Mouse (Mus musculus) kidney, adult 8-10 months (tissue): ENCODE data around the gene Pmfbp1.

Source experiments
- DNase-seq, 2 experiments: peaks; one replicate each; pipeline ENCODE4 v3.0.0; 2022

Pmfbp1 gene

GRCm38 (mm10) chr8:109503566-109503965 is 9.7 kb downstream of the Pmfbp1 start:
- no peak for DNase-seq

GRCm38 (mm10) chr8:109505560-109505959 is 11.7 kb downstream of the Pmfbp1 start:
- DNase-seq = no peak

GRCm38 (mm10) chr8:109524008-109524407 is 30.2 kb downstream of the Pmfbp1 start:
- DNase-seq = no peak

GRCm38 (mm10) chr8:109535140-109535990 is 41.5 kb downstream of the Pmfbp1 start:
- peak in 1 of 2 experiments; percentile 47 for DNase-seq

GRCm38 (mm10) chr8:109536703-109537102 is 42.9 kb downstream of the Pmfbp1 start:
- peak; percentile 54 to 78 for DNase-seq

- DNase-seq = no peak
Observed at GRCm38 (mm10) chr8:109542165-109542564, 48.3 kb downstream of the Pmfbp1 start.

- no peak for DNase-seq
Observed at GRCm38 (mm10) chr8:109542748-109543519, 49.1 kb downstream of the Pmfbp1 start.

- no peak for DNase-seq
Observed at GRCm38 (mm10) chr8:109544049-109544448, 50.2 kb downstream of the Pmfbp1 start.

- DNase-seq = no peak
Observed at GRCm38 (mm10) chr8:109551663-109552062, 57.8 kb downstream of the Pmfbp1 start.

- no peak for DNase-seq
Observed at GRCm38 (mm10) chr8:109563881-109564280, 70.1 kb downstream of the Pmfbp1 start.

- no peak for DNase-seq
Observed at GRCm38 (mm10) chr8:109564766-109565165, 70.9 kb downstream of the Pmfbp1 start.

- DNase-seq = peak; percentile 99
Observed at GRCm38 (mm10) chr8:109565498-109566333, 71.9 kb downstream of the Pmfbp1 start, which contains the start of the genes Dhx38 and Txnl4b. TSS of gene Dhx38 (minus strand) at chr8:109565861. TSS of gene Txnl4b (plus strand) at chr8:109565892.

- DNase-seq = no peak
Observed at GRCm38 (mm10) chr8:109571139-109571538, 77.3 kb downstream of the Pmfbp1 start.

- DNase-seq = no peak
Observed at GRCm38 (mm10) chr8:109576311-109576710, 82.5 kb downstream of the Pmfbp1 start.

- DNase-seq = no peak
Observed at GRCm38 (mm10) chr8:109578900-109579301, 85.1 kb downstream of the Pmfbp1 start, which contains the start of gene Hp. TSS of gene Hp (minus strand) at chr8:109579172.

GRCm38 (mm10) chr8:109584293-109584692 is 90.5 kb downstream of the Pmfbp1 start:
- DNase-seq = no peak

- DNase-seq = no peak
Observed at GRCm38 (mm10) chr8:109584830-109585229, 91.0 kb downstream of the Pmfbp1 start.

GRCm38 (mm10) chr8:109585652-109586051 is 91.8 kb downstream of the Pmfbp1 start:
- DNase-seq = no peak

- DNase-seq = peak; percentile 58 to 69
Observed at GRCm38 (mm10) chr8:109586972-109587504, 93.2 kb downstream of the Pmfbp1 start.

GRCm38 (mm10) chr8:109590901-109591300 is 97.1 kb downstream of the Pmfbp1 start:
- DNase-seq = no peak

- DNase-seq = no peak
Observed at GRCm38 (mm10) chr8:109591367-109591766, 97.5 kb downstream of the Pmfbp1 start.

GRCm38 (mm10) chr8:109592164-109592563 is 98.3 kb downstream of the Pmfbp1 start:
- no peak for DNase-seq
